Comparison of ENCODE assay signal across 13 mouse cellular contexts in the genomic region with DNA sequence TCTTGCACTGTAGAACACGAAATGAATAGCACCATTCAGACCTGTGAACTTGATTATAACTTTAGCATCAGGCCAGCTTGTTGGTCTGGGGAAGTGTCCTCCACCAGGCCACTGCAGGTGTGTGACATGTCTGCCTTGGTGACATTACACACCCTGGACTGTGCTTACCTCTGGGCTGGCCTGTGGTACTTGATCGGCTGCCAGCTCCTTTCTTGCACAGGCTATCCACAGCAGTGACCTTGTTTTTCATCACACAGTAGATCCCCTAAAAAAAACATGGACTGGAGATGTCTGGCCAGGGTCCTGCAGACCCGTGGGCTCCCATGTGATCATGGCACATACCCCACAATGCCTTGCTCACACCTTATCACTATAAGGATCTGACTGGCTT. TPM values are rescaled to one million over a fixed set of nuclear protein-coding genes. Genes with fewer than 3 reads are reported as not detected.
DNase-seq lines count a peak whose midpoint lies in the region; ATAC-seq and TF ChIP-seq lines count a peak whose summit lies in the region.
"Had no signal": no experiment of that assay in that cellular context is flagged by ENCODE, and none has a peak within 500 bp of the region (broad histone marks: within the 10 kb centered on the region; RNA-seq: fewer than 3 reads in every experiment).

No protein-coding gene starts in this region.

- H3K4me2 ChIP-seq in forebrain, postnatal 0 days (ENCODE audit: low read depth), result no peak overlapping the region
- H3K4me2 ChIP-seq in forebrain, embryonic 11.5 days (ENCODE audit: low read depth, low read length, severe bottlenecking), result no peak overlapping the region
- H3K4me2 ChIP-seq in hindbrain, embryonic 15.5 days, result no peak overlapping the region
- no peak overlapping the region for H3K4me2 ChIP-seq in lung, embryonic 15.5 days
- H3K4me2 ChIP-seq in stomach, embryonic 16.5 days (ENCODE audit: low read depth, low read length), result no peak overlapping the region

- no peaks in the 10 kb centered on the region for H3K36me3 ChIP-seq in forebrain, postnatal 0 days (ENCODE audit: insufficient read depth)
- H3K36me3 ChIP-seq in forebrain, embryonic 11.5 days (ENCODE audit: control insufficient read depth, insufficient read depth, low read length), result no peaks in the 10 kb centered on the region
- H3K36me3 ChIP-seq in hindbrain, embryonic 15.5 days, result no peaks in the 10 kb centered on the region
- no peaks in the 10 kb centered on the region for H3K36me3 ChIP-seq in hindbrain, embryonic 10.5 days
- no peaks in the 10 kb centered on the region for H3K36me3 ChIP-seq in lung, embryonic 15.5 days
- no peaks in the 10 kb centered on the region for H3K36me3 ChIP-seq in stomach, embryonic 16.5 days (ENCODE audit: control insufficient read depth, insufficient read depth, low read length)

- DNase-seq in forebrain, postnatal 0 days, result no peak
- DNase-seq in forebrain, embryonic 11.5 days (ENCODE audit: low spot score), result no peak
- no peak for DNase-seq in hindbrain, embryonic 10.5 days (ENCODE audit: low spot score)
- no peak for DNase-seq in lung, adult 18-20 months
- DNase-seq in right cerebral cortex, postnatal 25 days, result no peak
- DNase-seq: adrenal gland, adult 2 months; gastrocnemius, postnatal 25 days; thymus, postnatal 25 days had no signal

- ATAC-seq in forebrain, postnatal 0 days, result no peak
- no peak for ATAC-seq in forebrain, embryonic 11.5 days (replicated peaks; ENCODE audit: low FRiP score)
- ATAC-seq in hindbrain, embryonic 15.5 days (ENCODE audit: low FRiP score, low read depth), result no peak
- ATAC-seq in lung, embryonic 15.5 days (ENCODE audit: borderline replicate concordance, extremely low read depth, low FRiP score, low TSS enrichment), result 0 out of 2 replicates have a peak, but pooled peaks have one; percentile 15
- 0 out of 2 replicates have a peak, but pooled peaks have one; percentile 9 for ATAC-seq in stomach, embryonic 16.5 days (ENCODE audit: insufficient read depth, low FRiP score)
- ATAC-seq: forebrain, embryonic 14.5 days; midbrain, embryonic 16.5 days had no signal

- no peak for TF ChIP-seq CTCF in forebrain, postnatal 0 days (IDR thresholded peaks at IDR 0.05; ENCODE audit: low read depth)

- 85% methylated on average over 3 of the region's 3 CpGs for WGBS in forebrain, postnatal 0 days
- 82% methylated on average over 3 of the region's 3 CpGs for WGBS in forebrain, embryonic 11.5 days
- WGBS in hindbrain, embryonic 15.5 days, result 80% methylated on average over 3 of the region's 3 CpGs
- 85% methylated on average over 3 of the region's 3 CpGs for WGBS in hindbrain, embryonic 10.5 days
- WGBS in lung, embryonic 15.5 days, result 64% methylated on average over 3 of the region's 3 CpGs
- WGBS in stomach, embryonic 16.5 days, result 78% methylated on average over 3 of the region's 3 CpGs

- H3K9me3 ChIP-seq in forebrain, postnatal 0 days (ENCODE audit: low read length), result no peaks in the 10 kb centered on the region
- no peaks in the 10 kb centered on the region; the same call in 1 of the 2 replicates for H3K9me3 ChIP-seq in forebrain, embryonic 11.5 days (ENCODE audit: control insufficient read depth, low read length)
- H3K9me3 ChIP-seq in hindbrain, embryonic 15.5 days, result no peaks in the 10 kb centered on the region
- H3K9me3 ChIP-seq in hindbrain, embryonic 10.5 days, result 0 out of 2 replicates have a peak, but pooled peaks cover 9% of the 10 kb centered on the region
- no peaks in the 10 kb centered on the region for H3K9me3 ChIP-seq in lung, embryonic 15.5 days
- 0 out of 2 replicates have a peak, but pooled peaks cover 3% of the 10 kb centered on the region for H3K9me3 ChIP-seq in stomach, embryonic 16.5 days (replicated peaks; ENCODE audit: control insufficient read depth, low read length)

- H3K27me3 ChIP-seq in forebrain, postnatal 0 days (ENCODE audit: insufficient read depth, low read length), result no peaks in the 10 kb centered on the region
- no peaks in the 10 kb centered on the region for H3K27me3 ChIP-seq in forebrain, embryonic 11.5 days (ENCODE audit: control insufficient read depth, insufficient read depth, low read length)
- H3K27me3 ChIP-seq in hindbrain, embryonic 15.5 days, result no peaks in the 10 kb centered on the region
- no peaks in the 10 kb centered on the region for H3K27me3 ChIP-seq in hindbrain, embryonic 10.5 days (ENCODE audit: insufficient read depth, poor library complexity, severe bottlenecking)
- H3K27me3 ChIP-seq in lung, embryonic 15.5 days, result no peaks in the 10 kb centered on the region
- H3K27me3 ChIP-seq in stomach, embryonic 16.5 days (ENCODE audit: control insufficient read depth, insufficient read depth, low read length), result no peaks in the 10 kb centered on the region

- no peak overlapping the region for H3K9ac ChIP-seq in forebrain, postnatal 0 days
- no peak overlapping the region for H3K9ac ChIP-seq in forebrain, embryonic 11.5 days (ENCODE audit: low read length)
- H3K9ac ChIP-seq in hindbrain, embryonic 15.5 days, result no peak overlapping the region
- no peak overlapping the region for H3K9ac ChIP-seq in lung, embryonic 15.5 days
- peak overlapping the region; percentile 16; the same call in 1 of the 2 replicates for H3K9ac ChIP-seq in stomach, embryonic 16.5 days (ENCODE audit: low read length)

- peak overlapping the region; percentile 54; the same call in 1 of the 2 replicates for H3K27ac ChIP-seq in forebrain, postnatal 0 days (ENCODE audit: low read depth, low read length)
- no peak overlapping the region for H3K27ac ChIP-seq in forebrain, embryonic 11.5 days (ENCODE audit: low read depth, low read length)
- H3K27ac ChIP-seq in hindbrain, embryonic 15.5 days (replicated peaks), result 0 out of 2 replicates have a peak overlapping the region, but pooled peaks have one; percentile 28
- no peak overlapping the region for H3K27ac ChIP-seq in hindbrain, embryonic 10.5 days
- H3K27ac ChIP-seq in lung, embryonic 15.5 days, result peak overlapping the region; percentile 77
- H3K27ac ChIP-seq in stomach, embryonic 16.5 days (ENCODE audit: low read length), result peak overlapping the region; percentile 81

- H3K4me3 ChIP-seq in forebrain, postnatal 0 days (ENCODE audit: low read depth, low read length), result no peak overlapping the region
- H3K4me3 ChIP-seq in forebrain, embryonic 11.5 days (ENCODE audit: low read depth, low read length), result no peak overlapping the region
- no peak overlapping the region for H3K4me3 ChIP-seq in hindbrain, embryonic 15.5 days
- H3K4me3 ChIP-seq in hindbrain, embryonic 10.5 days, result no peak overlapping the region
- no peak overlapping the region for H3K4me3 ChIP-seq in lung, embryonic 15.5 days
- no peak overlapping the region for H3K4me3 ChIP-seq in stomach, embryonic 16.5 days (replicated peaks; ENCODE audit: low read length)

- no peaks in the 10 kb centered on the region for H3K4me1 ChIP-seq in forebrain, postnatal 0 days (ENCODE audit: insufficient read depth)
- H3K4me1 ChIP-seq in forebrain, embryonic 11.5 days (replicated peaks; ENCODE audit: control insufficient read depth, insufficient read depth, low read length), result no peaks in the 10 kb centered on the region
- H3K4me1 ChIP-seq in hindbrain, embryonic 15.5 days (replicated peaks), result no peaks in the 10 kb centered on the region
- H3K4me1 ChIP-seq in hindbrain, embryonic 10.5 days (replicated peaks), result no peaks in the 10 kb centered on the region
- H3K4me1 ChIP-seq in lung, embryonic 15.5 days, result peaks cover 9% of the 10 kb centered on the region
- peaks cover 11% of the 10 kb centered on the region; the same call in 1 of the 2 replicates for H3K4me1 ChIP-seq in stomach, embryonic 16.5 days (ENCODE audit: control insufficient read depth, insufficient read depth, low read length)

RNA-seq across cellular contexts. Expression of gene Meox1, which starts 51.4 kb away (rescaled TPM):
- 1.1 and 2.0 TPM in 2 replicates for total RNA-seq in forebrain, postnatal 0 days (2014; rRNA removed)
- 0.58 and 0.68 TPM in 2 replicates for polyA plus RNA-seq in forebrain, postnatal 0 days (2015; fragmentation: Nextera tagmentation; extraction: Ambion mirVana)
- 0.21 TPM in 1 of 2 replicates, not detected in the other for polyA plus RNA-seq in forebrain, embryonic 11.5 days (2014; fragmentation: Nextera tagmentation; extraction: Ambion mirVana)
- polyA plus RNA-seq in hindbrain, embryonic 15.5 days (2015; fragmentation: Nextera tagmentation; extraction: Ambion mirVana), result 0.50 and 0.51 TPM in 2 replicates
- polyA plus RNA-seq in hindbrain, embryonic 10.5 days (2016; fragmentation: Nextera tagmentation; extraction: Ambion mirVana), result 0.81 and 1.6 TPM in 2 replicates
- polyA plus RNA-seq in lung, embryonic 15.5 days (2015; fragmentation: Nextera tagmentation; extraction: Ambion mirVana), result 10.3 and 10.4 TPM in 2 replicates
- polyA plus RNA-seq in stomach, embryonic 16.5 days (2015; fragmentation: Nextera tagmentation; extraction: Ambion mirVana), result 5.2 and 6.0 TPM in 2 replicates

RNA-seq across cellular contexts. Expression of gene Etv4, which starts 57.6 kb away (rescaled TPM):
- total RNA-seq in forebrain, postnatal 0 days (2014; rRNA removed), result 24.2 and 25.1 TPM in 2 replicates
- polyA plus RNA-seq in forebrain, postnatal 0 days (2015; fragmentation: Nextera tagmentation; extraction: Ambion mirVana), result 15.9 and 16.8 TPM in 2 replicates
- polyA plus RNA-seq in forebrain, embryonic 11.5 days (2014; fragmentation: Nextera tagmentation; extraction: Ambion mirVana), result 7.6 and 10.4 TPM in 2 replicates
- polyA plus RNA-seq in hindbrain, embryonic 15.5 days (2015; fragmentation: Nextera tagmentation; extraction: Ambion mirVana), result 14.4 and 21.3 TPM in 2 replicates
- 7.6 and 8.8 TPM in 2 replicates for polyA plus RNA-seq in hindbrain, embryonic 10.5 days (2016; fragmentation: Nextera tagmentation; extraction: Ambion mirVana)
- polyA plus RNA-seq in lung, embryonic 15.5 days (2015; fragmentation: Nextera tagmentation; extraction: Ambion mirVana), result 12.5 and 12.9 TPM in 2 replicates
- 4.9 and 6.6 TPM in 2 replicates for polyA plus RNA-seq in stomach, embryonic 16.5 days (2015; fragmentation: Nextera tagmentation; extraction: Ambion mirVana)

Comparison
In these comparisons a context has a peak if more than half of its experiments do, and no peak if none do; other contexts are left out.
1. H3K27ac ChIP-seq: peak in forebrain, postnatal 0 days (single experiment), hindbrain, embryonic 15.5 days (single experiment), lung, embryonic 15.5 days (single experiment) and stomach, embryonic 16.5 days (single experiment); none in forebrain, embryonic 11.5 days (single experiment) and hindbrain, embryonic 10.5 days (single experiment).
2. ATAC-seq: peak in lung, embryonic 15.5 days (single experiment) and stomach, embryonic 16.5 days (single experiment); none in forebrain, postnatal 0 days (single experiment), forebrain, embryonic 11.5 days (single experiment) and hindbrain, embryonic 15.5 days (single experiment).